Mouse (Mus musculus) urinary bladder, postnatal 14 days (tissue): ENCODE measurements at regions not wholly inside any gene's neighbourhood (a gene's known extent, or its start where the extent isn't known, plus 50 kb on each side); places are given as distances from the start of the nearest gene placed in this dataset.

Experiments used
- DNase-seq: peaks from one replicate; pipeline ENCODE4 v3.0.0; 2021; ENCODE audit warnings: low spot score

GRCm38 (mm10) chr1:143946933-143947332, 57.0 kb downstream of the Rgs2 start:
- DNase-seq = peak; percentile 28

- peak; percentile 79 for DNase-seq
These were observed 62.5 kb downstream of the Rgs2 start for GRCm38 (mm10) chr1:143941465-143941864.

GRCm38 (mm10) chr1:143939511-143939910, 64.5 kb downstream of the Rgs2 start:
- no peak for DNase-seq

GRCm38 (mm10) chr1:143938569-143938968, 65.4 kb downstream of the Rgs2 start:
- DNase-seq = no peak

GRCm38 (mm10) chr1:143930798-143931197, 73.2 kb downstream of the Rgs2 start:
- no peak for DNase-seq

- DNase-seq = no peak
These were observed 74.3 kb downstream of the Rgs2 start for GRCm38 (mm10) chr1:143929567-143930165.

GRCm38 (mm10) chr1:143922499-143922898, 81.5 kb downstream of the Rgs2 start:
- DNase-seq = no peak

- DNase-seq = no peak
These were observed 83.7 kb downstream of the Rgs2 start for GRCm38 (mm10) chr1:143920256-143920655.

- no peak for DNase-seq
These were observed 85.0 kb downstream of the Rgs2 start for GRCm38 (mm10) chr1:143918949-143919348.

- DNase-seq = no peak
These were observed 85.7 kb downstream of the Rgs2 start for GRCm38 (mm10) chr1:143918146-143918774.

GRCm38 (mm10) chr1:143917623-143918022, 86.3 kb downstream of the Rgs2 start:
- peak; percentile 16 for DNase-seq

GRCm38 (mm10) chr1:143916587-143916986, 87.4 kb downstream of the Rgs2 start:
- no peak for DNase-seq

- no peak for DNase-seq
These were observed 91.4 kb downstream of the Rgs2 start for GRCm38 (mm10) chr1:143912586-143912985.

- no peak for DNase-seq
These were observed 92.7 kb downstream of the Rgs2 start for GRCm38 (mm10) chr1:143911230-143911629.

- DNase-seq = no peak
These were observed 93.4 kb downstream of the Rgs2 start for GRCm38 (mm10) chr1:143910530-143910929.

- no peak for DNase-seq
These were observed 96.6 kb downstream of the Rgs2 start for GRCm38 (mm10) chr1:143907312-143907711.

- no peak for DNase-seq
These were observed 97.1 kb downstream of the Rgs2 start for GRCm38 (mm10) chr1:143906881-143907280.

GRCm38 (mm10) chr1:143903985-143904384, 100.0 kb downstream of the Rgs2 start:
- DNase-seq = no peak

- DNase-seq = no peak
These were observed 100.7 kb downstream of the Rgs2 start for GRCm38 (mm10) chr1:143903234-143903633.

GRCm38 (mm10) chr1:143901127-143901920, 102.6 kb downstream of the Rgs2 start:
- DNase-seq = no peak

- DNase-seq = no peak
These were observed 111.4 kb downstream of the Uchl5 start for GRCm38 (mm10) chr1:143888510-143888909.

- no peak for DNase-seq
These were observed 111.0 kb downstream of the Uchl5 start for GRCm38 (mm10) chr1:143888065-143888464.

- no peak for DNase-seq
These were observed 108.9 kb downstream of the Uchl5 start for GRCm38 (mm10) chr1:143886014-143886413.
